Mouse (Mus musculus) forebrain, embryonic 11.5 days (tissue): ENCODE results near the gene Ncstn. TPM values are rescaled to one million over a fixed set of nuclear protein-coding genes. Genes with fewer than 3 reads are reported as not detected.

Experiments used
- ATAC-seq: fragments of 200-750 bp; cut with Nextera tagmentation; replicated peaks from 2 replicates; pipeline ENCODE4 v1.8.0; 2017; ENCODE audit warnings: moderate TSS enrichment; ENCODE audit not compliant: low FRiP score
- DNase-seq: peaks from one replicate; pipeline ENCODE4 v3.0.0-alpha.2; 2017; ENCODE audit warnings: low spot score
- H3K27ac ChIP-seq: fragments of 300-500 bp; sonication (generic); 2 replicates; pipeline ENCODE4 v1.5.1; 2014; ENCODE audit warnings: low read depth, low read length
- H3K27me3 ChIP-seq: fragments of 300-500 bp; sonication (generic); 2 replicates; pipeline ENCODE4 v1.6.1; 2014; ENCODE audit warnings: mild to moderate bottlenecking, low read length, mixed read lengths; ENCODE audit not compliant: control insufficient read depth, insufficient read depth
- H3K36me3 ChIP-seq: fragments of 300-500 bp; sonication (generic); 2 replicates; pipeline ENCODE4 v1.6.1; 2014; ENCODE audit warnings: mild to moderate bottlenecking, low read length, moderate library complexity, mixed read lengths; ENCODE audit not compliant: control insufficient read depth, insufficient read depth
- H3K4me1 ChIP-seq: fragments of 300-500 bp; sonication (generic); replicated peaks from 2 replicates; pipeline ENCODE4 v1.6.1; 2014; ENCODE audit warnings: low read length, mixed read lengths; ENCODE audit not compliant: control insufficient read depth, insufficient read depth
- H3K4me2 ChIP-seq: fragments of 300-500 bp; sonication (generic); 2 replicates; pipeline ENCODE4 v1.6.1; 2014; ENCODE audit warnings: low read depth, mild to moderate bottlenecking, low read length, moderate library complexity, mixed read lengths; ENCODE audit not compliant: severe bottlenecking
- H3K4me3 ChIP-seq: fragments of 300-500 bp; sonication (generic); 2 replicates; pipeline ENCODE4 v1.5.1; 2014; ENCODE audit warnings: low read depth, low read length
- H3K9ac ChIP-seq: fragments of 300-500 bp; sonication (generic); 2 replicates; pipeline ENCODE4 v1.6.1; 2014; ENCODE audit warnings: low read length
- H3K9me3 ChIP-seq: fragments of 300-500 bp; sonication (generic); 2 replicates; pipeline ENCODE4 v1.6.1; 2016; ENCODE audit warnings: low read length, mixed read lengths; ENCODE audit not compliant: control insufficient read depth
- WGBS: fragments of 180-500 bp; shearing (Covaris S2); extraction: QIAGEN DNeasy Blood & Tissue Kit; methylation state at CpG from one replicate; pipeline ENCODE4 v1.1.7; 2014; 5-methylcytosine and 5-hydroxymethylcytosine counted together
- polyA plus RNA-seq: library from polyadenylated mRNA; unstranded; fragments of >200 nt; fragmentation: Nextera tagmentation; extraction: Ambion mirVana; gene quantifications from 2 replicates; pipeline ENCODE4 v1.2.1, GENCODE M21; 2014

The Ncstn gene
- polyA plus RNA-seq, 1 experiment from 2014 or later: 107 TPM

GRCm38 (mm10) chr1:172028394-172029275 is 54.0 kb downstream of the Ncstn start, which contains the start of gene Vangl2:
Gene Vangl2, minus strand, starts transcription at chr1:172028444.
- DNase-seq: peak; percentile 44
- H3K4me2 ChIP-seq: peak within 1 kb of the TSS; percentile 82
- no peak for ATAC-seq
- no peaks in the 10 kb centered on the region for H3K9me3 ChIP-seq
- peak within 1 kb of the TSS; percentile 97 for H3K27ac ChIP-seq
- H3K4me1 ChIP-seq: peaks cover 37% of the 10 kb centered on the region
- no peaks in the 10 kb centered on the region for H3K27me3 ChIP-seq
- H3K4me3 ChIP-seq: peak within 1 kb of the TSS; percentile 96
- H3K9ac ChIP-seq: peak within 1 kb of the TSS; percentile 99
- H3K36me3 ChIP-seq: no peaks in the 10 kb centered on the region
- 37% methylated on average over 21 of the region's 21 CpGs for WGBS

GRCm38 (mm10) chr1:172027809-172028102 is 54.8 kb downstream of the Ncstn start:
- under 1% methylated on average over 10 of the region's 10 CpGs for WGBS
- no peaks in the 10 kb centered on the region for H3K27me3 ChIP-seq
- DNase-seq (peak; percentile 78), ATAC-seq (peak; percentile 66)
- H3K27ac ChIP-seq: peak overlapping the region; percentile 97
- H3K4me2 ChIP-seq: peak overlapping the region; percentile 82
- peak overlapping the region; percentile 99 for H3K9ac ChIP-seq
- H3K4me3 ChIP-seq: peak overlapping the region; percentile 96
- no peaks in the 10 kb centered on the region for H3K9me3 ChIP-seq
- peaks cover 38% of the 10 kb centered on the region for H3K4me1 ChIP-seq
- H3K36me3 ChIP-seq: no peaks in the 10 kb centered on the region

DNA sequence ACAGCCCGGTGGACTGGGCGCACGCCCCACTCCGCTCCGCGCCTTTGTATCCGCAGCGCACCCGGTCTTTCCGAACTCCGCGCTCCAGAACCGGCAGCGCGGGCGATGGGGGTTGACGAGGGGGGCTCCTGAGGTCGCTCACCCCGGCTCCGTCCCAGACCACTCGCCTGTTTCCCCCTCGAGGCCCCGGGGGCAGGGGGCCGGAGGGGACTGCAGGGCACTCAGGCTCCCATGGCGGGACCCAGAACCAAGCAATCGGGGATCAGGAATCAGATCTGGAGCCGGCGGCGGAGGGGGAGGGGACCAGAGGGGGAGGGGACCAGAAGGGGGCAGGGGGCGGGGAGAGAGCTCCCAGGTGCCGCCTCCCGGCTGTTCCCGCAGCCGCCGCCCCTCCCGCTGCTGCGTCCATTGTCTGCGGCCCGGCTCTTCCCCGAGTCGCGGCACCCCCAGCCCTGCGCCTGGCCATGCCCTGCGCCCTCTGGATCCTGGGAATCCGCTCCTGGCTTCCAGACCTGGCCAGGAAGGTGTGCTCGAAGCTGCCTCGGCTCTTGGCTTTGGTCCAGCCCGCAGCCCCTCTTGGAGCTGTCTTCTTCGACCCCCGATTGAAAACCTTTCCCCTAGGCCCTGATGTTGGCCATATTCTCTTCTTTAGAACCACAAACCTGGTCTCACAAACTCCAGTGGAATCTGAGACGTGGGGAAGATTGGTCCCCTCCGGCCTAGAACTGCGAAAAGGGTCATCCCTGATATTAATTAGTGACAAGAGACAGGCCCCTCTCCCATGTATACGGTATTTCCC is 55.4 kb downstream of the Ncstn start:
- H3K9ac ChIP-seq: peak overlapping the region; percentile 99
- no peaks in the 10 kb centered on the region for H3K9me3 ChIP-seq
- peak overlapping the region; percentile 96 for H3K4me3 ChIP-seq
- H3K36me3 ChIP-seq: no peaks in the 10 kb centered on the region
- peak overlapping the region; percentile 82 for H3K4me2 ChIP-seq
- H3K27ac ChIP-seq: peak overlapping the region; percentile 97
- H3K27me3 ChIP-seq: no peaks in the 10 kb centered on the region
- under 1% methylated on average over 51 of the region's 54 CpGs for WGBS
- DNase-seq (peak; percentile 98), ATAC-seq (peak; percentile 90)
- H3K4me1 ChIP-seq: peaks cover 43% of the 10 kb centered on the region

DNA sequence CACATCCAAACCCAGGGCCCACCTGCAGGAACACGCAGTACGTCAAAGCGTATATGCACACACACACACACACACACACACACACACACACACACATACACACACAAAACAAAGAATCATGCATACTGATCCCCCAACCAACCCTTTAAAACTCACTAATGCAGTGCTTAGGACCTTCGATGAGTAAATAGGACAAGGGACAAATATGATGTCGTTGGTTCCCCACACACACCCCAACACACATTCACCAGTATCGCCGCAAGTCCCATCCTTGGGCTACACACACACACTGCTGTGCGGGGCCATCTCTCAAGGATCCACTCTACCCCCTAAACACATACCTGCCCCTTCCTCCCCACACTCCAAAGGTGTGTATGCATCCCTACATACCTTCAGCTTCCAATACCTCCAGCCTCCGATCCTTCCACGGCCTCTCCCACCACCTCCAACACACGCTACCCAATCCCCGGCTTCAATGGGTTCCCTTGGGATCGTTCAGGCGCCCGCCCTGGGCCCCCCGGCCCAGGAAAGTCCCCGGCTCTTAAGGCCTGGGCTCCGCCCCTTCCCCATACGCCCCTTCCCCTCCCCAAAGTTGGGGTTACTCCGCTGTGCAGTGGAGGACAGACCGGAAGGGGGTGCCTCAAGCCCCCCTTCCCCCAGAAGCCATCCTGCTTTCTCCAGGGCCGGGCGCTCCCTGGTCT is 56.2 kb downstream of the Ncstn start:
- WGBS: 2% methylated on average over 23 of the region's 23 CpGs
- no peaks in the 10 kb centered on the region for H3K27me3 ChIP-seq
- H3K4me3 ChIP-seq: peak overlapping the region; percentile 96
- peak overlapping the region; percentile 82 for H3K4me2 ChIP-seq
- DNase-seq (peak; percentile 78), ATAC-seq (peak; percentile 63)
- peaks cover 46% of the 10 kb centered on the region for H3K4me1 ChIP-seq
- peak overlapping the region; percentile 99 for H3K9ac ChIP-seq
- no peaks in the 10 kb centered on the region for H3K9me3 ChIP-seq
- no peaks in the 10 kb centered on the region for H3K36me3 ChIP-seq
- H3K27ac ChIP-seq: peak overlapping the region; percentile 97

- H3K9ac ChIP-seq: peak overlapping the region; percentile 99
- H3K4me2 ChIP-seq: peak overlapping the region; percentile 82
- WGBS: 12% methylated on average over 8 of the region's 8 CpGs
- H3K4me1 ChIP-seq: peaks cover 48% of the 10 kb centered on the region
- H3K27ac ChIP-seq: no peak overlapping the region
- no peaks in the 10 kb centered on the region for H3K27me3 ChIP-seq
- no peaks in the 10 kb centered on the region for H3K36me3 ChIP-seq
- H3K4me3 ChIP-seq: peak overlapping the region; percentile 96
- ATAC-seq: no peak
- peak; percentile 50 for DNase-seq
- H3K9me3 ChIP-seq: no peaks in the 10 kb centered on the region
These were observed 57.2 kb downstream of the Ncstn start for GRCm38 (mm10) chr1:172025201-172025904.

- H3K36me3 ChIP-seq: no peaks in the 10 kb centered on the region
- H3K9me3 ChIP-seq: no peaks in the 10 kb centered on the region
- 0 out of 2 replicates have a peak overlapping the region, but pooled peaks have one; percentile 31 for H3K27ac ChIP-seq
- H3K9ac ChIP-seq: peak overlapping the region; percentile 99
- H3K4me2 ChIP-seq: peak overlapping the region; percentile 82
- DNase-seq (no peak), ATAC-seq (no peak)
- peaks cover 55% of the 10 kb centered on the region for H3K4me1 ChIP-seq
- 13% methylated on average over 9 of the region's 9 CpGs for WGBS
- peak overlapping the region; percentile 96 for H3K4me3 ChIP-seq
- H3K27me3 ChIP-seq: no peaks in the 10 kb centered on the region
These were observed 58.3 kb downstream of the Ncstn start for GRCm38 (mm10) chr1:172024140-172024895.

- Histone ChIP-seq H3K36me3 (no peaks in the 10 kb centered on the region), H3K4me2 (no peak overlapping the region), H3K9me3 (no peaks in the 10 kb centered on the region), H3K9ac (peak overlapping the region; percentile 35), H3K4me1 (peaks cover 62% of the 10 kb centered on the region), H3K4me3 (no peak overlapping the region), H3K27me3 (no peaks in the 10 kb centered on the region), H3K27ac (no peak overlapping the region)
- 79% methylated on average over 10 of the region's 10 CpGs for WGBS
- ATAC-seq (no peak), DNase-seq (no peak)
These were observed 62.6 kb downstream of the Ncstn start for GRCm38 (mm10) chr1:172019863-172020521.
